Mouse (Mus musculus) forebrain, embryonic 12.5 days (tissue): ENCODE measurements around the gene Tmem41b. TPM values are rescaled to one million over a fixed set of nuclear protein-coding genes. Genes with fewer than 3 reads are reported as not detected.
"Not testable (repeated sequence)": the region's sequence is repeated elsewhere in the genome, so short reads cannot be mapped to it uniquely, and the experiment has no call there.

Source experiments
- ATAC-seq: fragments of 200-750 bp; cut with Nextera tagmentation; 2 replicates; pipeline ENCODE4 v1.8.0; 2017; ENCODE audit warnings: moderate TSS enrichment; ENCODE audit not compliant: low FRiP score
- H3K27ac ChIP-seq: fragments of 300-500 bp; sonication (generic); 2 replicates; pipeline ENCODE4 v1.5.1; 2016; ENCODE audit warnings: mild to moderate bottlenecking
- H3K27me3 ChIP-seq: fragments of 300-500 bp; sonication (generic); 2 replicates; pipeline ENCODE4 v1.6.1; 2016; ENCODE audit warnings: mild to moderate bottlenecking
- H3K36me3 ChIP-seq: fragments of 300-500 bp; sonication (generic); replicated peaks from 2 replicates; pipeline ENCODE4 v1.6.1; 2016; ENCODE audit warnings: mild to moderate bottlenecking
- H3K4me1 ChIP-seq: fragments of 300-500 bp; sonication (generic); 2 replicates; pipeline ENCODE4 v1.6.1; 2016
- H3K4me2 ChIP-seq: fragments of 300-500 bp; sonication (generic); 2 replicates; pipeline ENCODE4 v1.6.1; 2016; ENCODE audit warnings: mild to moderate bottlenecking, moderate library complexity
- H3K4me3 ChIP-seq: fragments of 300-500 bp; sonication (generic); replicated peaks from 2 replicates; pipeline ENCODE4 v1.5.1; 2016; ENCODE audit warnings: mild to moderate bottlenecking
- H3K9ac ChIP-seq: fragments of 300-500 bp; sonication (generic); 2 replicates; pipeline ENCODE4 v1.6.1; 2016; ENCODE audit warnings: mild to moderate bottlenecking
- H3K9me3 ChIP-seq: fragments of 300-500 bp; sonication (generic); 2 replicates; pipeline ENCODE4 v1.6.1; 2016
- WGBS: fragments of 180-500 bp; shearing (Covaris S2); methylation state at CpG from one replicate; pipeline ENCODE4 v1.1.7; 2016; 5-methylcytosine and 5-hydroxymethylcytosine counted together
- polyA plus RNA-seq: library from polyadenylated mRNA; unstranded; fragments of >200 nt; fragmentation: Nextera tagmentation; extraction: Ambion mirVana; gene quantifications from 2 replicates; pipeline ENCODE4 v1.2.1, GENCODE M21; 2016

Gene Tmem41b
- 75.8 and 78.8 TPM in 2 replicates for polyA plus RNA-seq

- not testable (repeated sequence) for H3K36me3 ChIP-seq, H3K9me3 ChIP-seq, H3K27me3 ChIP-seq, ATAC-seq
- Histone ChIP-seq H3K27ac (peak within 1 kb of the TSS; percentile 81), H3K9ac (peak within 1 kb of the TSS; percentile 74), H3K4me3 (peak within 1 kb of the TSS; percentile 66), H3K4me1 (peaks cover 15% of the 10 kb centered on the region), H3K4me2 (peak within 1 kb of the TSS; percentile 82)
- 39% methylated on average over 6 of the region's 6 CpGs for WGBS
Measured at GRCm38 (mm10) chr7:109986775-109987174, at the start of gene Tmem41b. Gene Tmem41b (minus strand): TSS chr7:109986929.

- no peak for ATAC-seq
- Histone ChIP-seq H3K4me2 (no peak overlapping the region), H3K36me3 (peaks cover 37% of the 10 kb centered on the region), H3K4me1 (no peaks in the 10 kb centered on the region), H3K9ac (no peak overlapping the region), H3K4me3 (no peak overlapping the region), H3K27ac (no peak overlapping the region), H3K9me3 (no peaks in the 10 kb centered on the region), H3K27me3 (no peaks in the 10 kb centered on the region)
- 88% methylated on average over 3 of the region's 3 CpGs for WGBS
Measured at GRCm38 (mm10) chr7:110030342-110030741, 43.6 kb upstream of the Tmem41b start.

- Histone ChIP-seq H3K9ac (no peak overlapping the region), H3K4me1 (no peaks in the 10 kb centered on the region), H3K4me2 (no peak overlapping the region), H3K4me3 (no peak overlapping the region), H3K27me3 (no peaks in the 10 kb centered on the region), H3K9me3 (peaks cover 6% of the 10 kb centered on the region; the same call in 1 of the 2 replicates), H3K27ac (no peak overlapping the region), H3K36me3 (peaks cover 43% of the 10 kb centered on the region)
- WGBS, result 86% methylated on average over 1 of the region's 1 CpGs
- ATAC-seq, result no peak
Measured at GRCm38 (mm10) chr7:110028826-110029225, 42.1 kb upstream of the Tmem41b start.

GRCm38 (mm10) chr7:110026594-110026993 is 39.9 kb upstream of the Tmem41b start:
- 85% methylated on average over 2 of the region's 2 CpGs for WGBS
- Histone ChIP-seq H3K27me3 (no peaks in the 10 kb centered on the region), H3K36me3 (peaks cover 25% of the 10 kb centered on the region), H3K4me2 (no peak overlapping the region), H3K9ac (no peak overlapping the region), H3K4me3 (no peak overlapping the region), H3K27ac (no peak overlapping the region), H3K9me3 (peaks cover 6% of the 10 kb centered on the region; the same call in 1 of the 2 replicates), H3K4me1 (no peaks in the 10 kb centered on the region)
- ATAC-seq, result no peak

- H3K36me3 ChIP-seq, result peaks cover 10% of the 10 kb centered on the region
- WGBS, result 91% methylated on average over 1 of the region's 1 CpGs
Measured at GRCm38 (mm10) chr7:110023553-110023952, 36.8 kb upstream of the Tmem41b start.

GRCm38 (mm10) chr7:110018631-110019482 is 32.1 kb upstream of the Tmem41b start:
- H3K4me3 ChIP-seq, result peak overlapping the region; percentile 99
- H3K36me3 ChIP-seq, result no peaks in the 10 kb centered on the region
- H3K9me3 ChIP-seq, result 0 out of 2 replicates have a peak, but pooled peaks cover under 1% of the 10 kb centered on the region
- under 1% methylated on average over 42 of the region's 42 CpGs for WGBS
- peak overlapping the region; percentile 87 for H3K27ac ChIP-seq
- no peaks in the 10 kb centered on the region for H3K27me3 ChIP-seq
- H3K4me1 ChIP-seq, result peaks cover 6% of the 10 kb centered on the region; the same call in 1 of the 2 replicates
- peak overlapping the region; percentile 97 for H3K9ac ChIP-seq
- ATAC-seq, result peak; percentile 84
- peak overlapping the region; percentile 90 for H3K4me2 ChIP-seq

More at GRCm38 (mm10) chr7:110023553-110023952, 36.8 kb upstream of the Tmem41b start:
- no peak overlapping the region for H3K4me3 ChIP-seq
- H3K27me3 ChIP-seq, result no peaks in the 10 kb centered on the region
- H3K4me2 ChIP-seq, result no peak overlapping the region
- peaks cover 6% of the 10 kb centered on the region; the same call in 1 of the 2 replicates for H3K4me1 ChIP-seq
- H3K9me3 ChIP-seq, result peaks cover 6% of the 10 kb centered on the region; the same call in 1 of the 2 replicates
- no peak overlapping the region for H3K27ac ChIP-seq
- no peak overlapping the region for H3K9ac ChIP-seq
- ATAC-seq, result no peak

GRCm38 (mm10) chr7:110018117-110018630 is 31.4 kb upstream of the Tmem41b start, which contains the start of gene Ipo7:
Gene Ipo7 (plus strand): TSS chr7:110018274.
- peak within 1 kb of the TSS; percentile 90 for H3K4me2 ChIP-seq
- H3K4me1 ChIP-seq, result peaks cover 6% of the 10 kb centered on the region; the same call in 1 of the 2 replicates
- no peaks in the 10 kb centered on the region for H3K9me3 ChIP-seq
- H3K27me3 ChIP-seq, result no peaks in the 10 kb centered on the region
- H3K27ac ChIP-seq, result peak within 1 kb of the TSS; percentile 87
- peak; percentile 98 for ATAC-seq
- peak within 1 kb of the TSS; percentile 99 for H3K4me3 ChIP-seq
- under 1% methylated on average over 48 of the region's 48 CpGs for WGBS
- no peaks in the 10 kb centered on the region for H3K36me3 ChIP-seq
- peak within 1 kb of the TSS; percentile 97 for H3K9ac ChIP-seq

- H3K4me2 ChIP-seq, result no peak overlapping the region
- 83% methylated on average over 5 of the region's 5 CpGs for WGBS
- no peak overlapping the region for H3K27ac ChIP-seq
- H3K4me3 ChIP-seq, result no peak overlapping the region
- H3K4me1 ChIP-seq, result no peaks in the 10 kb centered on the region
- H3K36me3 ChIP-seq, result no peaks in the 10 kb centered on the region
- H3K27me3 ChIP-seq, result no peaks in the 10 kb centered on the region
- ATAC-seq, result no peak
- H3K9me3 ChIP-seq, result no peaks in the 10 kb centered on the region
- no peak overlapping the region for H3K9ac ChIP-seq
Measured at GRCm38 (mm10) chr7:110014272-110014671, 27.5 kb upstream of the Tmem41b start.

- Histone ChIP-seq H3K4me2 (no peak overlapping the region), H3K9ac (no peak overlapping the region), H3K4me1 (no peaks in the 10 kb centered on the region), H3K27me3 (no peaks in the 10 kb centered on the region), H3K4me3 (no peak overlapping the region), H3K36me3 (no peaks in the 10 kb centered on the region), H3K9me3 (no peaks in the 10 kb centered on the region), H3K27ac (no peak overlapping the region)
- 38% methylated on average over 1 of the region's 1 CpGs for WGBS
- no peak for ATAC-seq
Measured at GRCm38 (mm10) chr7:110011417-110011816, 24.7 kb upstream of the Tmem41b start.

- ATAC-seq, result no peak
- Histone ChIP-seq H3K9ac (no peak overlapping the region), H3K36me3 (no peaks in the 10 kb centered on the region), H3K9me3 (no peaks in the 10 kb centered on the region), H3K27ac (no peak overlapping the region), H3K4me2 (no peak overlapping the region), H3K27me3 (no peaks in the 10 kb centered on the region), H3K4me3 (no peak overlapping the region), H3K4me1 (no peaks in the 10 kb centered on the region)
- WGBS, result 89% methylated on average over 6 of the region's 6 CpGs
Measured at GRCm38 (mm10) chr7:110009084-110009483, 22.4 kb upstream of the Tmem41b start.

GRCm38 (mm10) chr7:110008513-110008912 is 21.8 kb upstream of the Tmem41b start:
- no peak overlapping the region for H3K4me3 ChIP-seq
- 96% methylated on average over 1 of the region's 1 CpGs for WGBS
- no peaks in the 10 kb centered on the region for H3K4me1 ChIP-seq
- no peaks in the 10 kb centered on the region for H3K36me3 ChIP-seq
- no peaks in the 10 kb centered on the region for H3K27me3 ChIP-seq
- no peak for ATAC-seq
- H3K4me2 ChIP-seq, result no peak overlapping the region
- no peak overlapping the region for H3K9ac ChIP-seq
- no peak overlapping the region for H3K27ac ChIP-seq
- H3K9me3 ChIP-seq, result no peaks in the 10 kb centered on the region

GRCm38 (mm10) chr7:110006471-110007195 is 19.9 kb upstream of the Tmem41b start:
- Histone ChIP-seq H3K4me2 (no peak overlapping the region), H3K27ac (no peak overlapping the region), H3K9ac (no peak overlapping the region), H3K9me3 (no peaks in the 10 kb centered on the region), H3K27me3 (no peaks in the 10 kb centered on the region; the same call in 1 of the 2 replicates), H3K36me3 (no peaks in the 10 kb centered on the region), H3K4me1 (peaks cover 5% of the 10 kb centered on the region; the same call in 1 of the 2 replicates), H3K4me3 (no peak overlapping the region)
- WGBS, result 82% methylated on average over 5 of the region's 5 CpGs
- ATAC-seq, result no peak
